Mouse (Mus musculus) heart, adult 2 months (tissue): Measurements from ENCODE around the gene Amz1.

Source experiments
- CTCF ChIP-seq: fragments of 200-600 bp; IDR thresholded peaks from 2 replicates; pipeline ENCODE4 v1.8.1; 2022; ENCODE audit warnings: antibody characterized with exemption, mild to moderate bottlenecking, moderate library complexity
- EP300 ChIP-seq: fragments of 200-500 bp; IDR thresholded peaks from 2 replicates; pipeline ENCODE4 v1.6.1; 2011; ENCODE audit warnings: low read depth, low read length, control low read depth; ENCODE audit not compliant: insufficient read depth
- POLR2A ChIP-seq: fragments of 200-500 bp; IDR thresholded peaks from 2 replicates; pipeline ENCODE4 v1.6.1; 2011; ENCODE audit warnings: mild to moderate bottlenecking, low read depth, low read length, control low read depth; ENCODE audit not compliant: insufficient read depth

DNA sequence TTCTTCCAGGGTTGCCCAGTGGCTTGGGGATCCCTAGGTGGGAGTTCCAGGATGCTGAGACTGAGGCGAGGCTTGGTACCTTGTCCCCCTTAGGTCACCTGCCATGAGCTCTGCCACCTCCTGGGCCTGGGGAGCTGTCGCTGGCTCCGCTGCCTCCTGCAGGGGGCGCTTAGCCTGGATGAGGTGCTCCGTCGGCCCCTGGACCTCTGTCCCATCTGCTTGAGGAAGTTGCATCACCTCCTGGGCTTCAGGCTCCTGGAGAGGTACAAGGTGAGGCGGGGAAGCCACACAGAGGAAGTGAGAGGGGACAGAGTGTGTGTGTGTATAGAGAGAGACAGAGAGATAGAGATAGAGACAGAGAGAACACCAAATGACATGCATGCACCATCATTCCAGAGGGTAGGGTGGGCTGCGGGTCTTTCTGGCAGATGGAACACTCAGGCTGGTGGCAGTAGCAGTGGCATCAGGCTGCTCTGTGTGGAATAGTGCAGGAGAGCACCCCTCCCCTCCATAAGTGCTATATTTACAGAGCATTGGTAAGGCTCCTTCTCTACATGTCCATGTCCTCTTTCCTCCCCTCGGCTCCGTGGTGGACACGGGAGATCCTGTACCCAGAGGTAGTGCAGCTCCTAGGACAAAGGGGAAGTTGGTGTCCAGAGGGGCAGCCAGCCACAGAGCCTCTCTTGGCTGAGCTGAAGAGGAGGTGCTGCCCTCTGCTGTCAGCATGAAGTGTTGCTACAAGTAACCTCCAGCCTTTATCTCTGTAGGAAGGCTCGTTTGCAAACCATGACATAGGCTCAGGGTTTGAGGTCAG is 25.3 kb downstream of the Amz1 start:
- 0 out of 2 replicates have a peak, but pooled peaks have one; percentile 40 for TF ChIP-seq EP300
- TF ChIP-seq POLR2A, result peak; percentile 48; the same call in 1 of the 2 replicates
- peak; percentile 88 for TF ChIP-seq CTCF
